Mouse (Mus musculus): ENCODE measurements around the gene Irf2. TPM values are rescaled to one million over a fixed set of nuclear protein-coding genes. Genes with fewer than 3 reads are reported as not detected.

The Irf2 gene
- polyA plus RNA-seq, 1 experiment, result not detected

DNA sequence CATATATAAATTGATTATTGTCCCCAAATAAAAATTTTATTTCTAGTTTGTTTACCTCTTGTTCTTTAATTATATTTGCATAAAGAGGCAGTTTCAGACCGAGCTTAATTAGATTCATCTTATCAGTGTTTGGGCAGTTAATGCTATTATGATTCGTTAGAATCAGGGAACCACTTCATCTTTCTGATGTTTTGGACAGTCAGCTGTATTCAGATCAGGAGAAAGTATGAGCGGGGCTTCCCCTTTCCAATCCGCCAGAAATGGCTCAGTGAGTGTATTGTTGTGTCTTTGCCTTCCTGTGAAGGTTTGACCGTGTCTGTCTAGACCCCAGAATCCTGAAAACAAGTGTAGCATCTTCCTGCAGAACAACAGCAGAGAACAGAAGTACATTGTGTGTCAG is 97.4 kb downstream of the Irf2 start:
- TF ChIP-seq POLR2A (IDR thresholded peaks at IDR 0.05; ENCODE audit: insufficient read depth, low read depth, low read length) (no peak), CTCF (IDR thresholded peaks at IDR 0.05; ENCODE audit: insufficient read depth, low read depth, low read length) (no peak)
- H3K4me1 ChIP-seq (ENCODE audit: control insufficient read depth, insufficient read depth, low read length), result no peaks in the 10 kb centered on the region
- H3K4me3 ChIP-seq (ENCODE audit: insufficient read depth, low read depth, low read length), result no peak overlapping the region
- no peak overlapping the region for H3K27ac ChIP-seq (ENCODE audit: insufficient read depth, low read depth, low read length)
- 82% methylated on average over 5 of the region's 5 CpGs for WGBS

DNA sequence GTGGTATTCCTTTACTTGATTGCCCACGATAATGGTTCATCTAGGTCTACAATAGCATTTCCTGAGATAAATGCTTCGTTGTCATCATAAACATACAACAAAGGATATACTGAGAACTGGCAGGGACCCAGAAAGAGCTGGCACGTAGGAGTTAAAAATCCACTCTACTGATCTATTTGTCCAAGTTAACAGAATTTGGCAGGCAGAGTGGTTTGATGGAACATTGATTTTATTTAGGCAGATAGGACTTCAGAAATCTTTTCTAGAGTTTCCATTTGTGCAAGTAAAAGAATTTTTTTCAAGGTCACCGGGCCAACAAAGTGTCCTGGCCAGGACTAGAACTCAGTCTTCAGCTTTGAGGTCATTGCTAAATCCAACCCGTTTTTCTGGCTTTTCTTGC is 98.5 kb downstream of the Irf2 start:
- 75% methylated on average over 5 of the region's 5 CpGs for WGBS
- TF ChIP-seq CTCF (IDR thresholded peaks at IDR 0.05; ENCODE audit: insufficient read depth, low read depth, low read length) (no peak), POLR2A (IDR thresholded peaks at IDR 0.05; ENCODE audit: insufficient read depth, low read depth, low read length) (no peak)
- Histone ChIP-seq H3K4me1 (ENCODE audit: control insufficient read depth, insufficient read depth, low read length) (0 out of 2 replicates have a peak, but pooled peaks cover 4% of the 10 kb centered on the region), H3K4me3 (ENCODE audit: insufficient read depth, low read depth, low read length) (no peak overlapping the region), H3K27ac (ENCODE audit: insufficient read depth, low read depth, low read length) (no peak overlapping the region)

DNA sequence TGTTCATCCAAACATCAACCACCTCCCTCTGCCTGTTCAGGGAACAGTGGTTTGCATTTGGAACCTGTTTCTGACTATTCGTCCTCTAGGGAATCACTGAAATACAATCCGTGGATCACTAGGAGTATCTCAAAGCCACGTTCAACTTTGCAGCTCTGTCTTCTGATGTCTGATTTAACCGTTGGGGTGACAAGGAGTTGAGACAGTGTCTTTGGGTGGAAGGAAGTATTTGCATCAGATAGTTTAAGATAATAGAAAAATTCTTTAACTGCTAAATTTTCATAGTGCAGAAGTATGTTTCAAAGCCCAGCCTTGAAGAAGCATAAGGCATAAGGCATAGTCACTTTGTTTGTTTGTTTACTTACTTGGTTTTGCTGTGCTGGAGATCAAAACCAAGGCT is 100.9 kb downstream of the Irf2 start:
- Histone ChIP-seq H3K4me1 (ENCODE audit: control insufficient read depth, insufficient read depth, low read length) (0 out of 2 replicates have a peak, but pooled peaks cover 4% of the 10 kb centered on the region), H3K27ac (ENCODE audit: insufficient read depth, low read depth, low read length) (no peak overlapping the region), H3K4me3 (ENCODE audit: insufficient read depth, low read depth, low read length) (no peak overlapping the region)
- TF ChIP-seq CTCF (IDR thresholded peaks at IDR 0.05; ENCODE audit: insufficient read depth, low read depth, low read length), result no peak
- TF ChIP-seq POLR2A (IDR thresholded peaks at IDR 0.05; ENCODE audit: insufficient read depth, low read depth, low read length), result no peak
- WGBS, result 90% methylated on average over 4 of the region's 4 CpGs

DNA sequence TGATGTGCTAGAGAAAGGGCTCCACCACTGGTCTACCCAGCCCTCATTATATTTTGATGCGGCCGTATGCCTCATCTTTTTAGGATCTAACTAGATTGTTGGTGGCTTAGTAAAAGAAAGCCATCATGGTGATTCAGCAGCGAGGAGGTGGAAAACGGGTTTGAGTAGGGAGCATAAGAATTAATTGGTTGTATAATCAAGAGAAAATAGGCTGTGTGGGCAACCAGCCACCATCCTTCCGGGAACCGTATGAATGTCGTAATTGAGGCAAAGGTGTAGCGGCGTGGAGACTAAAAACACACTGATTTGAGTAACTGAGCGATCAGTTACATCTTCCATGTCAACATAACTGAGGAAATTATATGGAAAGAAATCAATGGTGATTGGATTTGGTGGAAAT is 101.3 kb downstream of the Irf2 start:
- no peak overlapping the region for H3K27ac ChIP-seq (ENCODE audit: insufficient read depth, low read depth, low read length)
- 0 out of 2 replicates have a peak, but pooled peaks cover 4% of the 10 kb centered on the region for H3K4me1 ChIP-seq (ENCODE audit: control insufficient read depth, insufficient read depth, low read length)
- no peak overlapping the region for H3K4me3 ChIP-seq (ENCODE audit: insufficient read depth, low read depth, low read length)
- WGBS, result 49% methylated on average over 10 of the region's 10 CpGs
- no peak for TF ChIP-seq CTCF (IDR thresholded peaks at IDR 0.05; ENCODE audit: insufficient read depth, low read depth, low read length)
- no peak for TF ChIP-seq POLR2A (IDR thresholded peaks at IDR 0.05; ENCODE audit: insufficient read depth, low read depth, low read length)

DNA sequence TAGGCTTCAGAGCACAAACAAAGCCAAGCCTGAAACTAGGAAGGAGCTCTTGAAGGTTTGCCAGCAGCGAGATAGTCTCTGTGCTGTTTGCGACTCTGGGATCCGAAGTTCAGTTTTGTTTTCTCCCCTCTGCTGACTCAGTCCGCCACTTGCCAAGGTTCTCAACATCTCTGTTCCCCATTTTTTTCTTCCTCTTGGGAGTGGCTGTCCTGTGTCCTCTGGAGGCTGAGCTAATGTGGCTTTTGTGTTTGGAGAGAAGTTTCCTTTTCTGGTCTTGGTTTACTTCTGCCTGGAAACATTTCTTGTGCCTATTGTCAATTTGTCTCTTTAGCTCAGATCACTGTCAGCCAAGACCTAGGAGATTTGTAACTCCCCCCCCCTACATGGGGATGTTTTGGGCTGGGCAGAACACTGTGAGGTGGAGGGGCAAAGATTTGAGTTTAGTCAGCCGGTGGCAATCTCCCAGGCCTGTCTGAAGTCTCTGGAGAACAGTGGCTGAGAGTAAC is 103.2 kb downstream of the Irf2 start:
- H3K27ac ChIP-seq (ENCODE audit: insufficient read depth, low read depth, low read length), result peak overlapping the region; percentile 60; the same call in 1 of the 2 replicates
- H3K4me1 ChIP-seq (ENCODE audit: control insufficient read depth, insufficient read depth, low read length), result 0 out of 2 replicates have a peak, but pooled peaks cover 4% of the 10 kb centered on the region
- no peak for TF ChIP-seq POLR2A (IDR thresholded peaks at IDR 0.05; ENCODE audit: insufficient read depth, low read depth, low read length)
- TF ChIP-seq CTCF (IDR thresholded peaks at IDR 0.05; ENCODE audit: insufficient read depth, low read depth, low read length), result no peak
- WGBS, result 47% methylated on average over 5 of the region's 5 CpGs
- H3K4me3 ChIP-seq (ENCODE audit: insufficient read depth, low read depth, low read length), result no peak overlapping the region

DNA sequence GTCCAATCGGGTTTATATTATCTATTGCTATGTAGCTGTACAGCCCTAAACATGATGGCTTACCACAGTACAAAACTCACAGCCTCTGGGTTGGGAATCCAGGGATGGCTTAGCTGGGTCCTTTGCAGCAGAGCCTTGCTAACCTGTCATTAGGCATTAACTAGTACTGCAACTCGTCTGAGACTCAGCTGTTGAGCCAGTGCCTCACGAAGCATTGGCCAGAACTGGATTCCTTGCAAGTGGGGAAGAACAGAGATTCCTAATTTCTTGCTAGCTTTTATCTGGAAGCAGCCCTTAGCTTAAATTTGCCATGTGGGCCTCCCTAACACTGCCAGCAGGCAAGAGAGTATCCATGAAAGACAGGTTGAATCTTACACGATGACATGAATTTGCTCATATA is 104.3 kb downstream of the Irf2 start:
- Histone ChIP-seq H3K27ac (ENCODE audit: insufficient read depth, low read depth, low read length) (0 out of 2 replicates have a peak overlapping the region, but pooled peaks have one; percentile 28), H3K4me3 (ENCODE audit: insufficient read depth, low read depth, low read length) (no peak overlapping the region), H3K4me1 (ENCODE audit: control insufficient read depth, insufficient read depth, low read length) (0 out of 2 replicates have a peak, but pooled peaks cover 4% of the 10 kb centered on the region)
- no peak for TF ChIP-seq CTCF (IDR thresholded peaks at IDR 0.05; ENCODE audit: insufficient read depth, low read depth, low read length)
- TF ChIP-seq POLR2A (IDR thresholded peaks at IDR 0.05; ENCODE audit: insufficient read depth, low read depth, low read length), result no peak
- 76% methylated on average over 4 of the region's 4 CpGs for WGBS

DNA sequence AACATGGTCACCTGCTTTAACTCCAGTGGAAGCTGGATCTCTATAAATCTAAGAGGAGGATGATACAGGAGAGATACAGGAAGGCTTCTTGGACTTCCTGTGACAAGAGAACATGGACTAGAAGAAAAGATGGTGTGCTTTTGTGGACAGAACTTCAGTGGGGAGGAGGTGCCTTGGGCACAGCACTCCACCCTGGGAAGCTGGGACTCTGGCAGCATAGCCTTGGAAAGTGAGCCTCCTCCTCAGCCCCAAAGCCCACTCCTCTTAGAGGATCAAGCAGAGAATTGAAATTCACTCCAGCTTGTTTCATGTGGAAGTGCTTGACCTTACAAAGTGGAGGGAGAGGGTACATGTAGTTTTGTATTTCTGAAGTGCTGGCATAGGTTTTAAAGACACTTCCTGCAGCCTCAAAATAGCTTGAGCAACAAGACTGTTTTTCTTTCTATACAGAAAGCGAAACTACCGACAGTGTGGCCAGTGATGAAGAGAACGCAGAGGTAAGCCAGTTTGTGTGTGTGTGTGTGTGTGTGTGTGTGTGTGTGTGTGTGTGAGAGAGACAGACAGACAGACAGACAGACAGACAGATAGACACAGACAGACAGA is 104.9 kb downstream of the Irf2 start:
- TF ChIP-seq POLR2A (IDR thresholded peaks at IDR 0.05; ENCODE audit: insufficient read depth, low read depth, low read length), result no peak
- WGBS, result 80% methylated on average over 3 of the region's 3 CpGs
- 0 out of 2 replicates have a peak, but pooled peaks cover 4% of the 10 kb centered on the region for H3K4me1 ChIP-seq (ENCODE audit: control insufficient read depth, insufficient read depth, low read length)
- no peak overlapping the region for H3K4me3 ChIP-seq (ENCODE audit: insufficient read depth, low read depth, low read length)
- H3K27ac ChIP-seq (ENCODE audit: insufficient read depth, low read depth, low read length), result peak overlapping the region; percentile 27; the same call in 1 of the 2 replicates

DNA sequence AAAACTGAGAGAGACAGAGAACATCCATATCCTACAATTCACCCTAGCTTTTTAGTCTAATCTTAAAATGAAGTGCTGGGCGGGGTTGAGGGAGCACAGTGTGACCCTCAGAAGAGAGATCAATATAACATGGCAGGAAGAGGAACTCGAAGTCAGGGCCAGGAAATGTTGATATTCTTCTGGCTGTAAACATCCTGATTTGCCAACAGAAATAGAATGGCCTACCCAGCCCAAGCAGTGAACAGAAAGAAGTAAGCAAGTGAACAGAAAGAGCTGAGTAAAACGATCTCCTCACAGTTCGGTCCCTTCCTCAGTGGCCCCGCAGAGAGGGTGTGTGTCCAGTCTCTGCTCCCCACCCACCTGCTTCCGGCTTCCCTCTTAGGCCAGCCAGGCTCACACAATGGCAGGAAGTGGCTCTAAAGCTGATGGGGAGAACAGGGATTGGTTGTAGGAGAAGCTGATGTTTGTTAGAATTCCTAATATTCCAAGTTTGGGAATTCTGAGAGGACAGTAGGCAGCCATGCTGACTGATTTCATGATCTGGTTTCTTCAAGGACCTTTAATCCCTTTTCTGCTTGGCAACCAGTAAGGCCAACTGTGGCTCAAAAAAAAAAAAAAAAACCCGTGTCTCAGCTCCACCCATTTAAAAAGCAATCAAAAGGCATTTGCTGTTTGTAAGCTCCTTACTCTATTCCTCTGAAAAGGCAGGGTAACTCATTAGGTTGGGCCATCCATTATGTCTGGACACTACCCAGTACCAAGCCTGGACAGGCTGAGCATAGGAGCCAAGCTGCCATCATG is 105.6 kb downstream of the Irf2 start:
- Histone ChIP-seq H3K27ac (ENCODE audit: insufficient read depth, low read depth, low read length) (peak overlapping the region; percentile 27), H3K4me3 (ENCODE audit: insufficient read depth, low read depth, low read length) (no peak overlapping the region), H3K4me1 (ENCODE audit: control insufficient read depth, insufficient read depth, low read length) (0 out of 2 replicates have a peak, but pooled peaks cover 4% of the 10 kb centered on the region)
- 68% methylated on average over 7 of the region's 7 CpGs for WGBS
- TF ChIP-seq CTCF (IDR thresholded peaks at IDR 0.05; ENCODE audit: insufficient read depth, low read depth, low read length) (no peak), POLR2A (IDR thresholded peaks at IDR 0.05; ENCODE audit: insufficient read depth, low read depth, low read length) (no peak)

DNA sequence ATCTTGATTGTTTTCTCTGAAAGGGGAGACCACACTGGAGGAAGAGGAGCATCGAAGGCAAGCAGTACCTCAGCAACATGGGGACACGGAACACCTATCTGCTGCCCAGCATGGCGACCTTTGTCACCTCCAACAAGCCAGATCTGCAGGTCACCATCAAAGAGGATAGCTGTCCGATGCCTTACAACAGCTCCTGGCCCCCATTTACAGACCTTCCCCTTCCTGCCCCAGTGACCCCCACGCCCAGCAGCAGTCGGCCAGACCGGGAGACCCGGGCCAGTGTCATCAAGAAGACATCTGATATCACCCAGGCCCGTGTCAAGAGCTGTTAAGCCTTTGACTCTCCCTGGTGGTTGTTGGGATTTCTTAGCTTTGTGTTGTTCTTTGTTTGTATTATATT is 106.4 kb downstream of the Irf2 start:
- Histone ChIP-seq H3K4me1 (ENCODE audit: control insufficient read depth, insufficient read depth, low read length) (0 out of 2 replicates have a peak, but pooled peaks cover 4% of the 10 kb centered on the region), H3K27ac (ENCODE audit: insufficient read depth, low read depth, low read length) (no peak overlapping the region; the same call in 1 of the 2 replicates), H3K4me3 (ENCODE audit: insufficient read depth, low read depth, low read length) (no peak overlapping the region)
- 91% methylated on average over 9 of the region's 9 CpGs for WGBS
- TF ChIP-seq POLR2A (IDR thresholded peaks at IDR 0.05; ENCODE audit: insufficient read depth, low read depth, low read length), result no peak
- TF ChIP-seq CTCF (IDR thresholded peaks at IDR 0.05; ENCODE audit: insufficient read depth, low read depth, low read length), result no peak

Data from olfactory bulb, adult 2 months (tissue).